Mouse (Mus musculus) mature B cell (primary cell): ENCODE measurements around the gene Osbpl10.

Experiments
- in situ Hi-C: fragments of 300-500 bp; cut with MboI; formaldehyde crosslinking; loops from 2 replicates; pipeline ENCODE4 v1.14.3; 2019

Gene Osbpl10

GRCm38 (mm10) chr9:115163031-115163430, 184.7 kb downstream of the Osbpl10 start:
- in situ Hi-C loops = no loop called here

DNA sequence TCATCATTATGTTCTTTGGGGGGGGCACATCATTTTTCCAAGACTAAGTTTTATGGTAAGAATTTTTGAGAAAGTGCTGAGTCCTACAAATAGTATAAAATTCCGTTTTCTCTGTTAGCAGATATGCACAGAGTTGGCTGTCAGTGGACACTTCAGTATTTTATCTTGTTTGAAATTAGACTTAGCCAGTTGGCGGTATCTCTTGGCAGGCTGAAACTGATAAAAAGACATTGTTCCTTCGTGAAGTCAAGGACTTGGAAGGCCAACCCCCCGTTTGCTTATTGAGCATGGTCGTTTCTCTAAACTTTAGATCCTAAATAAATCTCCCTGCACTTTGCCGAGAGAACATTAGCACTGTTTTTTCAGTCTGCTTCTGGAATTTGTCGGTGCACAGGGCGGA, 185.3 kb downstream of the Osbpl10 start:
- in situ Hi-C loops = no loop called here

- in situ Hi-C loops = no loop called here
Observed at GRCm38 (mm10) chr9:115164351-115164750, 186.0 kb downstream of the Osbpl10 start.

DNA sequence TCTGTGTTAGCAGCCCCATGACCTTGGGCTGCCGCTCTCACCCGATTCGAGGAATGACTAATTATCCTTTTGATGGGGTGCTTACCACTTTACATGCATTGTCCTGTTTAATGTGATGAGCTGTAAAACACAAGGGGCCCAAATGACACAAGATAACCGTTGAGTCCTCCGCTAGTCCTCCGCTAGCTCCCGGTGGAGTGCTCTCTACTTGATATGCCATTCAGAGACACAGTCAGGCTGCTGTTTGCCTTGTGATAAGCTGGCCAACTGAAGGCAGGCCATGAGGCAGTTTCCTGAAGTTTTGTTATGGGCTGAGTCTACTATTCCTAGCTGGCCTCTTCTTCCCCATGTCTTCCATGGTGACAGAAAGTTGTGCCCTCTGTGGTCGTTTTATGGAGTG, 187.6 kb downstream of the Osbpl10 start:
- in situ Hi-C loops = no loop called here

GRCm38 (mm10) chr9:115169591-115169990, 191.2 kb downstream of the Osbpl10 start:
- in situ Hi-C loops = no loop called here

DNA sequence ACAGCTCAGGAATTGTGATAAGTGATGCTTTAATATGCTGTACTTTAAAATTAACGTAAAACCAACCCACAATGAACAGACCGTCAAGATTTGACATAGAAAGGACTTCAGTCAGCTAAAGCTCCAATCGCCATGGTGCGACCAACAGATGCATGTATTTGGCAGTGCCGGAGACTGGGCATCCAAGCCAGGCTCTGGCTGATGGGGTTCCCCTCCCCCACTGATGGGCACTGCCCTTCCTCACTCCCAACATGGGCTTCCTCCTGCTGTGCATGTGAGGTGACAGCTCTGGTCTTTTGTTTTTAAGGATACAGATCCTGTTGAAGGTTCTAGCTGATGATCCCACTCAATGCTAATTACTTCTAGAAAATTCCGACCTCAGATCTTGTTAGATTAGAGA, 193.7 kb downstream of the Osbpl10 start:
- in situ Hi-C loops = no loop called here

DNA sequence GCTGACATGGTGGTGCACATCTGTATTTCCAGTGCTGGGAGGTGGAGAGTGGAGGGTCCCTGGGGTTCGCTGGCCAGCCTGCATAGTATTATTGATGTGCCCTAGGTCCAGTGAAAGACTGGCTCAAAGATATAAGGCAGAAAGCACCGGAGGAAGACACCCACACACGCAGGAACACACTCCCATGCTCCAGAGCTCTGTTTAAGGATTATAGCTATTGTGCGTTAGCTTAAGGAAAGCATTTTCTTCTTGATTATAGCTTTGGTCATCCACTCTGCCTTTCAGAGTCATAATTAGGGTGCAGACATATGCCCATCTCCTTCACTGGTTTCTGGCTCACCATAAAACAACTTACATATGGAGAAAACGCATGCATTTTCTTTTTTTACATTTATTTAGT, 200.8 kb downstream of the Osbpl10 start:
- in situ Hi-C loops = no loop called here

GRCm38 (mm10) chr9:115179935-115180334, 201.6 kb downstream of the Osbpl10 start:
- in situ Hi-C loops = no loop called here

- in situ Hi-C loops = no loop called here
Observed at GRCm38 (mm10) chr9:115186402-115186801, 208.0 kb downstream of the Osbpl10 start.

DNA sequence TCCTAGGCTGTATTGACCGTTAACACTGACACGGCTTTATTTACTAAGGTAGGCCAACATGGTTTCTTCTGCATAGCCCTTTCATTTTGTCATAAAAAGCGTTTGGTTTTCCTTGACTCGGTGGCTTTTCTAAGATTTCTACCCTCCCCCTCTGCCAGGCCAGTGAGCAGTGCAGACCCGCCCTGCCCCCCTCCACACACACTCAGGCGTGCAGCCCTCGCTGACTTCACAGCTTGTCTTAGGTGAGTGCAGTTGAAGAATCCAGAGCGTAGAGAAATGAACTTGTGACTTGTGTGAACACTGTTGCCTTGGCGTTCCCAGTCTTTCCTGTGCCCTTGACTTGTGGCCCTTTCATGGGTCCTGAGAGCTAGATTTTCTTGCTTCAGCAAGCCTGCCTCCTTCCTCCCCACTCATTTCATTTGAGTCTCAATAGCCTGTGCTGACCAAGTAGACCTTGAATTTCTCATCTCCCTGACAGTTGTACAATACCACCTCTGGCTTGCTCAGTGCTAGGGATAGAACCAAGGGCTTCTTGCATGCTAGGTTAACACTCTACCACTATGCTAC, 212.1 kb downstream of the Osbpl10 start:
- in situ Hi-C loops = no loop called here

DNA sequence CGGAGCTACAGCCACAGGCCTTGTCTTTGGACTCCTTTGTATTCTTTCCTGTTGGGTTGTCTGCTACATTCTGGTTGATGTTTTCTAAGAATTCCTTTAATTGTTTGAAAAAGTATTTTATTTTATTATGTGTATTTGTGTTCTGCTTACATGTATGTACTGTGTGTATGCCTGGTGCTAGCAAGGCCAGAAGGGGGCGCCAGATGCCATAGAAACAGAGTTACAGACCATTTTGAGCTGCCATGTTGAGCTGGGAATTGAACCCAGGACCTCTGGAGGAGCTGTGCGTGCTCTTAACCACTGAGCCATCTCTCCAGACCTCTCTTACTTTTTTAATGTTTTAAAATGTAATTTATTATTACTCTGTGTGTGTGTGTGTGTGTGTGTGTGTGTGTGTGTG, 214.5 kb downstream of the Osbpl10 start:
- in situ Hi-C loops = no loop called here

GRCm38 (mm10) chr9:115197082-115197481, 218.7 kb downstream of the Osbpl10 start:
- in situ Hi-C loops = no loop called here

GRCm38 (mm10) chr9:115200166-115200862, 221.9 kb downstream of the Osbpl10 start:
- in situ Hi-C loops = no loop called here

- in situ Hi-C loops = no loop called here
Observed at GRCm38 (mm10) chr9:115201264-115201663, 222.9 kb downstream of the Osbpl10 start.

DNA sequence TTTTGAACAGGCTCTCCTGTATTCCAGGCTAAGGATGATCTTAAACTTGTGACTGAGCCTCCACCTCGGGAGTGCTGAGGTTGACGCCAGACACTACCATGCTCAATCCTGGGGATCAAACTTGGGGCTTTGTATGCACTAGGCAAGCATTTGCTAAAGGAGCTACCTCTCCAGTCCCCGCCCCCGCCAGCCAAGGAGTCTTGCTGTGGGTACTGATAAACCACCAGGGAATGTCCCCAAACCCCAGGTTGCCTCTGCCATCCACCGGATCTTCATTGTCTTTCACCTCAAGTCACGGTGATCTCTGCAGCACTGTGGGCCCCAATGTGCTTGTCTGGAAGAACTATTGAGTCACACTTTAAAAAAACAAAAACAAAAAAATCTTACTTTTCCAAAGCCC, 224.8 kb downstream of the Osbpl10 start:
- in situ Hi-C loops = no loop called here

DNA sequence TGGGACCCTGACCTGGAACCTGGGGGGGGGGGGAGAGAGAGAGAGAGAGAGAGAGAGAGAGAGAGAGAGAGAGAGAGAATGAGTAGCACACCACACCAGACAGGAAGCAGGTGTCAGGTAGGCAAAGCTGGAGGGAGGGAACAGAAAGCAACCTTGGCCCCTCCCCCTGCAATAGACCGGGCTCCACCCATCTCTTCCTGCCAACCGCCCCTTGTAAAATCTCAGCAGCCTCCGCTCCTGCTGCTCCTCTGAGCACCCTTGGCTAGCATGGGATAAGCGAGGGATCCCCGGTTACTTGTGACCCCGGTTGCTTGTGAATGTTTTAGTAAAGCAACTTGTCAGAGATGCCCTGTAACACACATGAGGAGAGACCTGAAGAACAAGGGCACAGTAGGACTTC, 227.1 kb downstream of the Osbpl10 start:
- in situ Hi-C loops = no loop called here

GRCm38 (mm10) chr9:115206219-115206618, 227.8 kb downstream of the Osbpl10 start:
- in situ Hi-C loops = no loop called here

DNA sequence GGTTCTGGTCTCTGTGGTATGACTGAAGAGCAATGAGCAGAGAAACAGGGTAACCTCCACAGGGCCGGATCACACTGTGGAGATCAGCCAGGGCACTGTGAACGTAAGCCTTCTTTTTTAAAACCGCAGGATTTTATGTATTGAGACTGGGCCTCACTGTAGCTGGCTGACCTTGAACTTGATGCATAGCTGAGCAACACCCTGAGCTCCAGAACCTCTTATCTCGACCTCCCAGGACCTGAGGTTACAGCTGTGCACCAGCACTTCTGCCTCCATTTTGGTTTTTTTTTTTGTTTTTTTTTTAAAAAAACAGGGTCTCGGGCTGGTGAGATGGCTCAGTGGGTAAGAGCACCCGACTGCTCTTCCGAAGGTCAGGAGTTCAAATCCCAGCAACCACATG, 231.4 kb downstream of the Osbpl10 start:
- in situ Hi-C loops = no loop called here

DNA sequence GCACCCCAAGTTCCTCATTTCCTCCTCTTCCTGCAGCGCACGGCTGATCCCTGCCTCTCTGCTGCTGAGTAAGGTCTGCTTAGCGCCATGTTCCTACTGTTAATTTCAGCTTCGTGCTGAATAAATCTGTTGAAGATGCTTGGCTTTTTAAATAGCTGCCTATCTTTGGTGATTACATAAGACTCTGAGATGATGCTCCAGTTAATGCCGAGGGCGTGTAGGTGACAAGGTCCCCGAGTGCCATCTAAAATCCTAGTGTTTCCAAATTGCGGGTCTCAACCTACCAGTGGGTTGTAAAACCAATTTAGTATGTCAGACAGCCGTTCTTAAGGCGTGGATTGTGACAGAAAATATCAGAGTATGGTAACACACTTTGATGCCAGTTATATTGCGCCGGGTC, 232.2 kb downstream of the Osbpl10 start:
- in situ Hi-C loops = no loop called here

DNA sequence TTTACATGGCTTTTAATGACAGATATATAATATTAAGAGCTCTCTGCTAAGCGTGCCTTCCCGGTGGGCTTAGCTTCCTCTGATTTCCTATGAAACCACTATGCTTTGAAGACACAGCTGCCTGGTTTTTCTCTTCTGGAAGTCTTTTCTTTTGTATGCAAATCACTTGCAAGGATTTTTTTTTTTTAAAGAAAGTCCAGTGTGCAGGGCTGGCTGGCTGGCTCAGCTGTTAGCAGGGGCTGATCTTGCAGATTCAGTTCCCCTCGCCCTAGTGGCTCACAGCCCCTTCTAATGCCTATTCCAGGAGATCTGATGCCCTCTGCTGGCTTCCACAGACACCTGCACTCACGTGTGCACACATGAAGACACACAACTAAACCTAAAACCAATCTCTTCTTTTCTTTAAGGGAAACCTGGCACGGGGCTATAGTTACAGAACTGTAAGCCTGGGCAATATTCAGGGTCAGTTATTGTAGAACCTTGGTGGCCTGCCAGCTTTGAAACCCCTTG, 235.4 kb downstream of the Osbpl10 start:
- in situ Hi-C loops = no loop called here

DNA sequence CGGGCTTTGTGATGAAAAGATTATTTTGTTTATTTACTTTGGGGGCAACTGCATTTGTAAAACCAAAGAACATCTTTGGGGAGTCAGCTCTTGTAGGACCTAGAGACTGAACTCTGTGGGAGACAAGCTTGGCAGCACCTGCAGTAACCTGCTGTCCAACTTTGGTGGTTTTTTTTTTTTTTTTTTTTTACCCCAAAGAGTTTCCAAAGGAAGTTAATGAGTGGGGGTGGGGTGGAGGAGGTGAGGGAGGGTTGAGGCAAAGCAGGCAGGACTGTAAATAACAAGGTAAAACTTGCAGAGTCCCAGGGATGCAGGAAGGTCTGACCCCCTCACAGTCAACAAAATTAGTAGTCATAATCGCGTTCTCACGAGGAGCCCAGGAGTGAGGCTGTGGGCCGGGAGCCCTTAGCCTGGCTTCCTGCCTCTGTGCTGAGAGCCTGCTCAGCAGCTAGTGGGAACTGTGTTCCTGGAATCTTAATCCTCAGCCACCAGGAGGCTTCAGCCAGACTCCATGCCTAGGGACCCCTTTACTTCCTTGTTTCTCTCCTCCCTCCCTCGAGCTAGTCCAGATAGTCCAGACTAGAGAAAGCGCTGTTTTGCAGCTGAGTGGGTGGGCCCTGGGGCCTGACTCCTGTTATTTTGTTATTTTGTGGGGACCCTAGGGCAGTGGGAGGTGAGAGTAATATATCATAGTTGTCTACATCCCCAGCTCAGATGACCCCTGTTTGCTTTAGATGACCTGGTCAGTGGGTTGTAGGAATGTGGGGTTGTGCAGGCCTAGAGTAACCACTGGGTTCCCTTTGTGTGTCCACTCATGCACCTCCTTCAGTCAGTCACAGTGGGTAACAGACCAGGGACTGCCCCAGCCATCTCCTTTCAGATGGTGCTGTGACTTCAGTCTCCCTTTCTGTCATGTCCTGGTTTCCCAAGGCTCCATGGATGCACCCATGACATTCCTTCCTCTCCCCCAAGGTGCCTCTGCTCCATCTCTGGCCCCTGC, 236.5 kb downstream of the Osbpl10 start:
- in situ Hi-C loops = no loop called here
